Mouse (Mus musculus) lung, postnatal 36 days (tissue): ENCODE results near the gene A730049H05Rik.

Experiments used
- DNase-seq: peaks from one replicate; pipeline ENCODE4 v3.0.0; 2022; ENCODE audit warnings: mixed read lengths

The A730049H05Rik gene

GRCm38 (mm10) chr6:92883131-92883900 lies 67.0 kb downstream of the A730049H05Rik start:
- no peak for DNase-seq

DNA sequence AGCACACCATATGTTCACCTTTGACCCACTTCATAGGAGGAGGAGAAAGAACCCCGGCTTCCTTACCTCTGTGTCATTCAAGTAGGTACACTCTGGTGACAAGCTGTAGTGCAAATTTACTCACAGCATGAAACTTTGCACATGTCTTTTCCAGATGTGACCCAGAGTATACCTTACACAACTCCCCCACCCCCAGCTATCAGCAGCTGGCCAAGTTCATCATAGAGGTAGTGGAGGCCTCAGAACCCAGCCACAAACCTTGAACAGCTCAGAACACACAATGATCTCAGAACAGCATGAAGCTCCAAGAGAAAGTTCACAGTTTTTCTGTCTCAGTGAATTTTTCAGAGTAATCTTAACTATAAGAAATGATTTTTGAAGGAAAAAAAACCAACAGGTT lies 75.3 kb downstream of the A730049H05Rik start:
- no peak for DNase-seq
